Mouse (Mus musculus) myocyte (in vitro differentiated cells): ENCODE results near the gene Naga.

Experiments
- CEBPB ChIP-seq: IDR thresholded peaks from 2 replicates; pipeline ENCODE4 v1.6.1; 2011; ENCODE audit warnings: mild to moderate bottlenecking, moderate library complexity; ENCODE audit not compliant: poor library complexity, insufficient read depth, severe bottlenecking
- E2F4 ChIP-seq: IDR thresholded peaks from one replicate; pipeline ENCODE4 v1.6.1; 2011; ENCODE audit warnings: mild to moderate bottlenecking, control low read depth, moderate library complexity; ENCODE audit not compliant: insufficient read depth
- MAX ChIP-seq: IDR thresholded peaks from one replicate; pipeline ENCODE4 v1.6.1; 2011; ENCODE audit warnings: low read depth, mild to moderate bottlenecking, control low read depth
- MYOD1 ChIP-seq, 3 experiments: IDR thresholded peaks; one replicate each; pipeline ENCODE4 v1.6.1; 2011; ENCODE audit warnings: control low read depth in 2 of 3, low read depth in 2 of 3, mild to moderate bottlenecking in 2 of 3, moderate library complexity in 1 of 3; ENCODE audit not compliant: insufficient read length in 2 of 3, control insufficient read depth in 1 of 3
- POLR2A ChIP-seq: IDR thresholded peaks from one replicate; pipeline ENCODE4 v1.6.1; 2011; ENCODE audit warnings: low read depth, mild to moderate bottlenecking, control low read depth, moderate library complexity; ENCODE audit not compliant: insufficient read length
- POLR2AphosphoS2 ChIP-seq: IDR thresholded peaks from one replicate; pipeline ENCODE4 v1.6.1; 2011; ENCODE audit warnings: low read depth, control low read depth; ENCODE audit not compliant: insufficient read length
- USF1 ChIP-seq: IDR thresholded peaks from one replicate; pipeline ENCODE4 v1.6.1; 2011; ENCODE audit warnings: low read depth, mild to moderate bottlenecking, control low read depth, moderate library complexity

DNA sequence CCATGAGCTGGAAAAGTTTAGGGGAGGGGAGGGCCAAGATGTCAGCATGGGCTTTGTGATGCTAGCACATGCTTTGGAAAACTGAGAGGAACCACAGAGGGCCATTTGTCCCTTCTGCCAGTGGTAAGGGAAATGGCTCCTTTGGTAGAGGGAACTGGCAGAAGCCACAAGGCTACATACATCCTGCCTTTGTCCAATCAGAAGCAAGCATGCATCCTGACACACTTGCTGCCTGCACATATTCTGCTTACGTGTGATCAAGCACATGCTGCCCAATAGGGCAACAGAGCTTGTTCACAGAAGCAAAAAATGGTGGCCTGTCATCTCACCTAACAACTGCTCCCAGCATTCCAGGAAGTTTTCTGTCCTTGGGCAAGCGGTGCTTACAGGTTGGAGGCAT lies 13.3 kb downstream of the Naga start:
- TF ChIP-seq MAX, result no peak
- no peak for TF ChIP-seq E2F4
- TF ChIP-seq USF1, result no peak
- no peak for TF ChIP-seq POLR2A
- TF ChIP-seq CEBPB, result no peak
- no peak for TF ChIP-seq MYOD1 (IDR thresholded peaks at IDR 0.05; ENCODE audit: control insufficient read depth in 1 of 3, insufficient read length in 2 of 3, low read depth in 2 of 3)
- no peak for TF ChIP-seq POLR2AphosphoS2
